Mouse (Mus musculus): ENCODE measurements around the gene Dlx5.

Gene Dlx5

DNA sequence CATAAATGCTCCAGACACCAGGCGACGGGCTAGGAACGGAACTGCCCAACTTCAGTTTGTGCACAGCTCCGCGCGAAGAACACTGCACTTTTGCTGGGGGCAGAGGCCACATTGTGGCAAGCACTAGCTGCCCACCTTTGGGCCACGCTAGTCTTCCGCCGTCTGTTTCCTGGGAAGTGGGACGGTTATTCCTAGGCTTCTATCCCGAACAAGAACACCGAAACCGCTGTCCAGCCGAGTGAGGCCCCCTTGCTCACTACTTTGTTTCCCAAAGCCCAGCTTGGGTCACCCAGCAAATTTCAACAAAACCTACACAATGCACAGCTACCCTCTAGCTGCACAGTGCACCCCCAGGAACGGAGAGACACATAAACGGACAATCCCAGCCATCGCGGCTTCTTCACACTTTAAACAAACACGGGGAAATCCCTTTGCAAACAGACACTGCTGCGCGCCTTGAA lies 21.9 kb downstream of the Dlx5 start:
- DNase-seq (ENCODE audit: low spot score in 2 of 2) = no peak

GRCm38 (mm10) chr6:6859111-6859949 lies 22.6 kb downstream of the Dlx5 start:
- no peak for DNase-seq (ENCODE audit: low spot score in 2 of 2)

DNA sequence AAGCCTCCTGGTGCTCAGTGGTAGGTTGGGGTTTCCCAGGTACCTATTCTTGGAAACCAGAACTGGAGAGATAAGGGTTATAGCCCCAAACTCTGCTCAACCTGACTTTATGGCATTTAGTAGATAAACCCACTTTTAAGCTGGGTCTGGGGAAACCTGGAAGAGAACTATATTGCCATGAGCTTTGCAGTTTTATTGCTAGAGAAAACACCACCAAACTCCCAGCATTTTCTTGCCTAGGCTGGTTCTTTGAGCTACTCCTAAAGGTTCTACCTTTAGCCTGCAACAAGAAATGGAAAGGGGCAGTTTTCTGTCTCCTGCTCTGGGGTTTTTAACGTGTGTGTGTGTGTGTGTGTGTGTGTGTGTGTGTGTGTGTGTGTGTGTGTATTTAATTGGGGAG lies 23.3 kb downstream of the Dlx5 start:
- no peak for DNase-seq (ENCODE audit: low spot score in 2 of 2)

GRCm38 (mm10) chr6:6857766-6858165 lies 24.1 kb downstream of the Dlx5 start:
- DNase-seq (ENCODE audit: low spot score in 2 of 2) = no peak

- no peak for DNase-seq (ENCODE audit: low spot score in 2 of 2)
Measured at GRCm38 (mm10) chr6:6856881-6857280, 25.0 kb downstream of the Dlx5 start.

DNA sequence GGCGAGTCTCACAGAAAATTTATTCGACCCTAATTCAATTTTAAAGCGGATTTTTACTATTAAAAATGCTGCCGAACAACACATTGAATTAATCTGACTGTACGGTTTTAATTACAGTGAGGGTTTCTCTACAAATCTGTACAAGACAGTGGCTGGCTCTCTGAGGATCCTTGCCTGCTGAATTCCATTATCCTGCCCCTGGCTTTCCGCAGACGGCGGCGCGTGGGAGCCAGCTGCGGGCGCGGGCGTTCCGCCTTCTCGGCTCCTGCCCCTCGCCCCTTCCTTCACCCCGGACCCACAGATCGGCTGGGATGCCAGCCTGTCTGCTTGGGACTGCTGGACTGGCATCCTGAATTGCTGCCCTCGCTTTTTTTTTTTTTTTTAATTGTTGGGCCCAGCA lies 25.6 kb downstream of the Dlx5 start:
- DNase-seq (ENCODE audit: low spot score in 2 of 2) = no peak

GRCm38 (mm10) chr6:6855746-6856185 lies 26.1 kb downstream of the Dlx5 start:
- no peak for DNase-seq (ENCODE audit: low spot score in 2 of 2)

DNA sequence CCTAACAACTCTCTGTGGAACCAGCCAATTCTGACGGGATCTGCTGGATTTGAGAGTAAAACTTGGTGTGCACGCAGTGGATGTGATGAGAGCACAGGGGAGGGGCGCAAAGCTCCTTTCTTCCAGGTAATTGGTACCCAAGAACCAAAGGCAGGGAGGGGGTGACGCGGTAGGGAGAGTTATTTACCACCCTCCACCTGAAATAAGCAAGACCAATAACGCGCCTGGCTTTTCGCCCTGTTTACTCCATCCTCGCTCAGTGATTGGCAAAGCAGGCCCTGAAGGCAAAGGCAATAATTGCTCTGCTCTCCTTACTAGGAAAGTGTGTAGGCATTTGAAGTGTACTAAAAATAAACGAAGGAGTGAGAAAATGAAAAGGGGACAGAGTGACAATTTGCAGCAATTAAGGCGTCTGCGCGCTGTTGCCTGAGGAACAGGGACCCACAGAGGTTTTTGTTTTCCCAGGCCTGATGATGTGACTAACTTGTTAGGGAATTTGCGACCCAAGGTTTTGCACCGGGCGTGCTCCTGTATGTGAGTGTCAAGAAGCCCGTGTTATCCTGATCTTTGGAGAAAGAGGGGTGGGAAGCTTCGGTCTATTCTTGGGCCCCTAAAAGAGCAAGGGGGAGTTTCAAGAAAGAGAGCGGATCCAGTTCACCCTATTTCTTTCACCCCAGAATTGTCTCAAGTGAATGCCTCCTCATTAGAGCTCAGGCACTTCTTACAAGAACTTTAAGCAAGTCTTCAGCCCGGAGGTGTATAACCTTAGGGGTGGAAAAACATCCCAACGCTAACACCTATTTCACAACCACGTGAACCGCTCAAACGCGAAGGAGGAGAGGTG lies 26.8 kb downstream of the Dlx5 start:
- no peak for DNase-seq (ENCODE audit: low spot score in 2 of 2)

DNA sequence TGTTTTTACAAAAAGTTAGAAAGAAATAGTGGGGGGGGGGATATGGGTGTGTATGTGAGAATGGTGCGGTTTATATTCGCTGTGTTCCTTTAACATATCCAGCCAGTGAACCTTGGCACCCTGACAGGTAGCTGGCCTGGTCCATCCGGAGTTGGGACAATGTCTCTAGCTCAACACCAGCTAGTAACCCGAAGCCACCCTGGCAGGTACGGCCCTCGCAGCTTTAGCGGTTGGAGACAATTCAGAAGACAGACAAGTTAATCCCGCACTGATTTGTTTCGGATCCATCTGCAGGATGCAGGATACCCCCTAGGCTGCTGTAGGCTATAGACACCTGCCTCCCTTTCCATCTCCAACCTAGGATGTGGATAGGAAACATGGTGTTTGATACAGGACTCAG lies 27.7 kb downstream of the Dlx5 start:
- DNase-seq (ENCODE audit: low spot score in 2 of 2) = no peak

DNA sequence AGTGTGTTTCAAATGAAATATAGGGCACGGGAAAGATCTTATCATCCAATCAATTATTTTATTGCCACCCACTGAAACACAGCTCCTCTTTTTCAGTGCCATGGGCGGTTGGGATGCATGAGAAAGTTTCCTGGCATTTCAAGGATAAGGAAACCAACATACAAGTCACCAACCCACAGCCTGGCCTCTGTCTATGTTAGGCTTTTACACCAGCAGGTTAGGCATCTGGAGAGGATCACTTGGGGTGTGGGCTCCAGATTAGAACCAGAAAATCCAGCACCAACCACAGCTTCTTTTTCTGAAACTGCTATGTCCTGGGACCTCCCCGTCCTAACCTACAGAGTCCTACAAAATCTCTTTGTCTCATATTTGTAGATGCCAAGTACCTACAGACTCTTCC lies 28.9 kb downstream of the Dlx5 start:
- no peak for DNase-seq (ENCODE audit: low spot score in 2 of 2)

DNA sequence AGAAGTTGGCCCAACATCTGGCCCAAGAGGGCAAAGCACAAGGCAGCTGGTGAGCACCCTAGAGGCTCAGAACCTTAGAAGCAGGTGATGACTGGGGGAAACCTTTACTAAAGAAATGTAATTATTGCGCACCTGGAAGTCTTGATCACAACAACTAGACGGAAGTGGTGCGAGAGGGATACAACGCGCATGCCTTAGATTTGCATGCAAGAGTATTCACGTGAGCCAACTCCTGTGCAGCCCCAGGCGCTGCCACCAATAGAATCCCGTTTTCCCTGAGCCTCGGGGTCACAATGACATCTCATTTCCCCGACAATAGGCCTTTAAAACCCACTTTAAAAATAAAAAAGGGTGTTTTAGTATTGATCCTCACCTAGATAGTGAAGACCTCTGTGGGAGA lies 30.7 kb downstream of the Dlx5 start:
- DNase-seq (ENCODE audit: low spot score in 2 of 2) = no peak

- no peak for DNase-seq (ENCODE audit: low spot score in 2 of 2)
Measured at GRCm38 (mm10) chr6:6850324-6851060, 31.4 kb downstream of the Dlx5 start.

DNA sequence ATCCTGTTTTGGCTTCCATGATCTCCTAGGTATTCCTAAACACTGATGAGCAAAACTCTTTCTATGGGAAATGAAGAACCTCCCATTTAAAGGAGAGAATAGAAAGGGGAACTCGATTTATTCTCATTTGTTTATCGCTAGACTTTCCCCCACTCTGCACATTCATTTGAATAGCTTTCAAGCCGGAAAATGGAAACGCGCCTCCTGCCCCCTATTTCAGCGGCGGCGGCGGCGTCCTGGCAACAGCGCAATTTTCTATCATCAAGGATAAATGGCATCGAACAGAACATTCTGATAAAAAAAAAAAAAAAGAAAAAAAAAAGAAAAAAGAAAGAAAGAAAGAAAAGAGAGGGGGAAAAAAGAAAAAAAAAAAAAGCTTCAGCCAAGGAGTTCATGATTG lies 32.1 kb downstream of the Dlx5 start:
- DNase-seq (ENCODE audit: low spot score in 2 of 2) = no peak

GRCm38 (mm10) chr6:6848541-6848940 lies 33.3 kb downstream of the Dlx5 start:
- no peak for DNase-seq (ENCODE audit: low spot score in 2 of 2)

DNA sequence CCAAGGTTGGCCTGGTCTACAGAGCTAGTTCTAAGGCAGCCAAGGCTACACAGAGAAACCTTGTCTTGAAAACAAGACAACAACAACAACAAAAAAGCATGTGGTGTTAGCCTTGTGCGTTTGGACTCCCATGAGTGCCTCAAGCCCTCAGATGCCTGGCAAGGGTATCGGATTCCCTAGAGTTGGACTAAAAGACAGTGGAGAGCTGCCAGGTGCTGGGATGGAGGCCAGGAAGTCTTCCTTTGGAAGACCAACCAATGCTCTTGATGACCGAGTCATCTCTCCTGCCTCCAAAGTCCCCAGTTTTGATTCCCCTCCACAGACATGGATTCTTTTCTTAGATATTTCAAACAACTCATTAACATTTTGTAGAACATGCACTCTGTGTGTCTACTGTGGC lies 48.6 kb downstream of the Dlx5 start:
- DNase-seq (ENCODE audit: low spot score in 2 of 2) = no peak

DNA sequence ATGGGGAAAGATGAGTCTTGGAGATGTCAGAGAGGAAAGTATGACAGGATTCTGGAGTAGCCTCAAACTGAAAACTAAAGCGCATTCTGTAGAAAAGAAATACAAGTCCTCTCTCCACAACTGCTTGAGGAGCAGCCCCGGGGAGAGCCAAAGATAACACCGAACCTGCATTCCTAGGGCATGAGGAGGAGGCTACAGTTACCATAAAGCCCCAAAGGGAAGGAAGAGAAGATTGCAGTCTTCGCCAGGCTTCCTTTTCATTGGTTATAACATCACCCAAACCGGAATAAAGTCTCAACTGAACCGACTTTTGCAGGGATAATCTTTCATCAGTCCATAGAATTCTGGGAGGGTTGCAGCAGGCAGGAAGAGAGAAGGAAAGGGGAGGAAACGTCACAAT lies 51.4 kb downstream of the Dlx5 start:
- DNase-seq (ENCODE audit: low spot score in 2 of 2) = no peak
